Mouse (Mus musculus): Measurements from ENCODE around the gene Slc9a9.

The Slc9a9 gene

GRCm38 (mm10) chr9:95086109-95086821, 416.6 kb downstream of the Slc9a9 start:
- no peak for DNase-seq

DNA sequence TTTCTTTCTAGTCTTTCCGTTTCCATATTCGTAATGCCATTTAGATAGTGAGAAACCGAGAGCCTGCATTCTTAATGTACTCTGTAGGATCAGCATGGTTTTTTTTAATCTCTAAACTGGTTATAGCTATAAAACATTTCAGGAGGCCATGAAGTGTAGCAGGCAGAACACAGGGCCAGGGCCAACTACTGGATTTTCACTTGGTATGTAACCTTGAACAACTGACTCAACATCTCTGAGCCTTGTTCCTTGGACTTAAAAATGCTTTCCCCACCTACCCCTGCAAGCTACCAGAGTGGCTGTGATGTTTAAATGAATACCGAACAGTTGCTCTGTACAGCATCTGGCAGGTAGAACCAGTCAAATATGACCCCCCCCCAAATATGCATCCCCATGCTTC, 418.5 kb downstream of the Slc9a9 start:
- DNase-seq, result no peak

DNA sequence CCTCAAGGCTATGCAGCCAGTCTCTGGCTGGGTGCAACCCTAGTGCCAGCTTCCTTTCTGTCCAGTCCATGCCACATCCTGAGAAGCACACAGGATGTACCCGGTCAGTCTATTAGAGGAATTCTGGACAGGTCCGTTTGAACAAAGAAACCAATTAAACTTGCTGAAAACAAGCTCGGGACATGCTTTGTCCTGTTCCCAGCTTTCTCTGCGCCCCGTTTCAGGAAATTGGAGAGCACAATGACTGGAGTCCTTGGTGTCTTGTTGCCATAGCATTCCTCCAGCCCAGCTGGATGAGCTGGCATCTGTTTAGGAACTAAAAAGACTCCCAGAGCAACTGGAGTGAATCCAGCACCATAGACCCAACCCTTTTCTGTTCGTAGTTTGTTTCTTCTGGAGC, 419.3 kb downstream of the Slc9a9 start:
- peak; percentile 27 to 43 for DNase-seq

DNA sequence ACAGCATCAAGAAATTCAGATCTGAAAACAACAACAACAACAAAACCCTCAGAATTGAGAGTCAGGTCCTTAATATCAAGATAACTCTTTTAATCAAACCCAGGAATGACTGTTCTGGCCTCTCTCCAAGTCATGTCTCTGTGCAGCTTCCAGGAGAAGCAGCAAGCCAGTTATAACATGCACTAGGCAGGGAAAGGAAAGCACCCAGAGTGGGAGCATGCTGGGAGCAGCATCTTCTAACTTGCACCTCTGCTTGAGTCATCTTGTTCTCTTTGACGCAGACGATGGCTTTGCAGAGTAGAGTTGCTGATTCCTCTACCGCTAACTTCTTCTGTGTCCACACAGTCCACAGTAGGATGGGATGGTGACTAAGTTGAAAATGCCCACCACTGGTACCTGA, 426.8 kb downstream of the Slc9a9 start:
- no peak for DNase-seq

DNA sequence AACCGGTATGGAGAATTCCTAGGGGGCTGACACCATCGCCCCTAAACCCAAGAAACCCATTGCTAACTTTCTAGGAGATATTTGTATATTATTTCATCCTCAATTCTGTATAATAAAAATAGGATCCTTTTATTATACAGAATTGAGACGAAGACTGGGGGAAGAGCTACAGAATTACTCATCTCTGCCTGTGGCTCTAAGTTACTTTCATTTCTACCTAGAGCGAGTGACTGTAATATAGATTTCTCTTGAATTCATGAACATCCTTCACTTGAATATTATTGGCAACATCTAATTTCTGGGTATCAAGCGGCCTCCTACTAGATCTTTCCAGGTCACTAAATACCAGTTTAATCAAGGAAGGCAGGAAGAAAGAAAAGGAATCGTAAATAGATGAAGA, 436.1 kb downstream of the Slc9a9 start:
- no peak for DNase-seq

DNA sequence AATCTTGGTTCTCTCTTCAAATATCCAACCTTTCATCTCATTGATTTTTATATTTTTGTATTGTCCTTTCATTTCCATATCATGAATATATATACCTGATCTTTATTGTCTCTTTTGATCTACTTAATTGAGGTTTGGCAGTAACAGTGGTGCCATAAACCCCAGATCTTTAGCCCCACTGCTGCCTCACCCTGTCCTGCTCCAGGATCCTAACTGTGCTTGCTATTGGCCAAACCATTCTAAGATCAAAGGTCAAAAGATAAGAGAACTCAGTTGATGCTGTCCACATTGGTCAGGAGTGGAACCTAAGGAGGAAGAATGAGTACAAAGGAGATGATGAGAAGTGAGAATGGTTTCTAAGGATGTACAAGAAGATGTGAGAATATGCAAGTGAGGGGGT, 440.1 kb downstream of the Slc9a9 start:
- DNase-seq, result no peak

GRCm38 (mm10) chr9:95110768-95111167, 441.1 kb downstream of the Slc9a9 start:
- no peak for DNase-seq

GRCm38 (mm10) chr9:95111732-95112131, 442.0 kb downstream of the Slc9a9 start:
- no peak for DNase-seq

- DNase-seq, result peak; percentile 63 to 80
These were observed 443.7 kb downstream of the Slc9a9 start for GRCm38 (mm10) chr9:95113157-95114135.

- peak; percentile 20 to 50 for DNase-seq
These were observed 450.4 kb downstream of the Slc9a9 start for GRCm38 (mm10) chr9:95120062-95120461.

- peak; percentile 10 to 46 for DNase-seq
These were observed 451.6 kb downstream of the Slc9a9 start for GRCm38 (mm10) chr9:95121151-95121835.

DNA sequence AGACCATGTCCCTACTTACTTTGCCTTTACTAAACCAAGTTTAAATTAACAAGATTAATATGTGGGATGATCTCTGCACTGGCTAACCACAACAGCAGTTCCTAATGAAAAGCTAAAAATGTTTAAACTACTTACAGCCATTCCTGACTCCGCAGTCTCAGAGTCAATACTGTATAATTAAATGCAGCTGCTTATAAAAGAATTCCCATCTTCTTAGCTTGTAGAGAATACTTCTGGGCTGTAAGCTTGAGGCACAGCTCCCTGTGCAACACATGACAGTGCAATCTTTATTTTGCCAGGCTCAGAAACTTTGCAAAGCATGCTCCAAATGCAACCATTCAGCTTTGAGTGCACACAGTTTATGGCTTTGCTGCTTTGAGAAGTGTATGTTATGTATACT, 456.0 kb downstream of the Slc9a9 start:
- DNase-seq, result no peak

GRCm38 (mm10) chr9:95127774-95128173, 458.1 kb downstream of the Slc9a9 start:
- no peak for DNase-seq

GRCm38 (mm10) chr9:95149206-95149729, 479.6 kb downstream of the Slc9a9 start:
- peak; percentile 9 to 40 for DNase-seq

GRCm38 (mm10) chr9:95150096-95150495, 480.4 kb downstream of the Slc9a9 start:
- peak in 1 of 2 experiments; percentile 29 for DNase-seq

- no peak for DNase-seq
These were observed 480.9 kb downstream of the Slc9a9 start for GRCm38 (mm10) chr9:95150597-95150996.

DNA sequence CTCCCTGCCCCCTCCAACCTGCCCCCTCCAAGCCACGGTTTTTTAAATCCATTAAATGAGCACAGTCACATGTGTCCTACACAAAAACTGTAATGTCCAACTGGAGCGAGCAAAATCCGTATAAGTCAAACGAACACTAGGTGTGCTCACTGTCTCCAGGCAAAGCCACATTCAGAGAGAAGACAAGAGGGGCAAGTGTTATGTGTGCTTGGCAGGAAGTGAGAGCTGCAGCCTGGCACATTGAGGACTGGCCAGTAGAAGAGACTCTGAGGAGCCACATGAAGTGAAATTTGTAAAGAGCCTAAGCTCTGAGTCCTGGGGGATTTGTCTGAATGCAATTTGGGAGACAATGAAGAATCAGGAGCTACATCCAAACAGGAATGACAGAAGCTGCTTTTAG, 481.3 kb downstream of the Slc9a9 start:
- DNase-seq, result no peak

GRCm38 (mm10) chr9:95151746-95152145, 482.0 kb downstream of the Slc9a9 start:
- no peak for DNase-seq

GRCm38 (mm10) chr9:95153966-95154365, 484.3 kb downstream of the Slc9a9 start:
- no peak for DNase-seq

DNA sequence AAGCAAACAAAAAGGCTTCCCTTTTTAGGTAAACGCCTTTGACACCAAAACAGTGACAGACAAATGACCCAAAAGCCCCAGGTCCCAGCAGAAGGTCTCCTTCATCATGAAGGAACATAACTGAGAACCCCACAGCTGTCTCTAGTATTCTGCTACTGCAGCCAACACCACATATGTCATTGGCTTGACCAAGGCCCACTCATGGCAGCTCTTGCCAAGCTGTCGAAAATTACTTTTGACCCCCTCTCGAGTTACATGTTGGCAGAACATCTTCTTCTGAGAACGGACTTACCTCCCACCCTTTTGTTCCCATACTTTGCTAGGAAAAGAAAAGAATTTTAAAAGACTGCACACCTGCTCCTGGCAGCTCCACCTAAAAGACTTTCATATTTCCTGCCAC, 488.2 kb downstream of the Slc9a9 start:
- DNase-seq, result no peak

DNA sequence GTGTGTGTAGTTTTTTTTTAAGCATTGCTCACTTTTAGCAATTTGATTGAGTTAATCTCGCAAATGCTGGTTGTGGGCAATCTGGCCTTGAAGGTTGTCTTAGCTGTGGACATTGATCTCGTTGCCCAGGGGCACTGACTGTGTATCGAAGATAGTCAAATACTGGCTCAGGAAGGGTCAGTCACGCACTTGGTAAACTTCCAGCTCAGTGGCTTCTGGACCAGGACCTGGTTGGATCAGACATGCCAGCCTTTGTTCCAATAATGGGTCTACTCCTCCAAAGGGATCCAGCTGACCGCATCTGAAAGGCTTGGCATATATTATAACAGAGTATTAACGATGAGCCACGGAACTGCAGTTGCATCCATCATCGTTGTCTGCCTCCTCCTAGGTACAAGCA, 489.2 kb downstream of the Slc9a9 start:
- DNase-seq, result no peak

DNA sequence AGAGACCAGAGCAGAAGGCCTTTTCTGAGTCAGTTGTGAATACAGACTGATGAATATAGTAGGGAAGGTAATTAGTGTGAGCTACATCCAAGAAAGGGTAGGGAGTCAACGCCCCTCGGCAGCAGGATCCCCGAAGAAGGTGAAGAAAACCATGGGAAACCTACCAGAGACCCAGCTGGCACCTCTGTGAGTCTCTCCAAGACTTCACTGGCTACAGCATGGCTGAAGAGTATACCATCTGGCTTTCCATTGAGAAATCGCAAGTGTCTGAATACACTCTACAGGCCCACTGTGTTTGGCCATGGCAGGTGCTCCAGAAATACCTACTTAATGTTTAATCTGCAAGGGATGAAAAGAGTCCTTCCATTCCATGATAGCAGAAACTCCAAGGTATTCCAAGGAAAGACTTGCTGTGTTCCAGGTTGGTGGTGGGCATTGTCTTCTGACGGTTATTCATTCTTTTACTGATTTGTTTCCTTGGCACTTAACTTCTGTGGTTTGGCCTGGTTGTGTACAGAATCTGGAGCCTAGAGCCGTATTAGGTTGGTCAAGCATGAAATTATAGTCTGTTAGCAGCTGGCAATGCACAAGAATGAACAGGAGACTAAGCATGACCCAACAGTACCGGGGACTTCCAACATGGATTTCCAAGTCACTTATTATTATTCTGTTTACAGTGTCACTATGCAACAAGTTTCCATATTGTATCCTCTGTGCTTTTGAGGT, 491.0 kb downstream of the Slc9a9 start:
- DNase-seq, result no peak
